Mouse (Mus musculus) CD4-positive helper T cell, adult 2 months (primary cell): Measurements from ENCODE around the gene Cdc42ep3.

Experiments
- DNase-seq: peaks from one replicate; pipeline ENCODE4 v3.0.0-alpha.2; 2012; ENCODE audit warnings: low read depth, missing footprints, low spot score

Gene Cdc42ep3

GRCm38 (mm10) chr17:79345001-79345709 lies 9.7 kb downstream of the Cdc42ep3 start:
- no peak for DNase-seq

DNA sequence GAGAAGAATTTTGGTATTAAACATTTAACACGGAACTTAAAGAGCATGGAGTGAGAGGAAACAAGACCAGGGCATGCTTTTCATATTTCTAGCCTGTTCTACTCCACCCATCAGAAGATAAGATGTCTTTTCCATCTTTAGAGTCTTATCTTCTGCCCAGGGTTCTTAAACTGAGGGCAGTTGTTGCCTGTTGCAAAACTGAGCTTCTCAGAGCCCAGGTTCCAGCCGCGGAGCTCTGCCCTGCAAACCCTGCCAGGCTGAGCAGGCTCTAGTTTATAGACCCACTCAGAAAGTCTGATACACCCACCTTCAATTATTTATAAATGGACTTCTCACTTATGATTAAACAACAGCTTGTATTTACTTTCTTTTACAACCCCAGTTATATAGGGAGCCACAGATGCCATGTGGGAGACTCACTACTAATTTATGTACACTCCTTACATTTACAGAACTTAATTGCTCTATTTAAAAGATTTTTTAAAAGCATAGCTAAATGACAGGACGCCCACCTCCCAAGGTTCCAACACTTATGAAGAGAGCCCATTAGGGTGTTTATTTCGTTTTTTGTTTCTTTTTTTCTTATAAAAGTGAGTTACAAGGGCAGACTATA lies 11.5 kb downstream of the Cdc42ep3 start:
- no peak for DNase-seq

- DNase-seq = no peak
Measured at GRCm38 (mm10) chr17:79342639-79343333, 12.1 kb downstream of the Cdc42ep3 start.

GRCm38 (mm10) chr17:79341946-79342470 lies 12.9 kb downstream of the Cdc42ep3 start:
- no peak for DNase-seq

GRCm38 (mm10) chr17:79337494-79337893 lies 17.4 kb downstream of the Cdc42ep3 start:
- no peak for DNase-seq

GRCm38 (mm10) chr17:79334701-79335100 lies 20.2 kb downstream of the Cdc42ep3 start:
- DNase-seq = no peak

DNA sequence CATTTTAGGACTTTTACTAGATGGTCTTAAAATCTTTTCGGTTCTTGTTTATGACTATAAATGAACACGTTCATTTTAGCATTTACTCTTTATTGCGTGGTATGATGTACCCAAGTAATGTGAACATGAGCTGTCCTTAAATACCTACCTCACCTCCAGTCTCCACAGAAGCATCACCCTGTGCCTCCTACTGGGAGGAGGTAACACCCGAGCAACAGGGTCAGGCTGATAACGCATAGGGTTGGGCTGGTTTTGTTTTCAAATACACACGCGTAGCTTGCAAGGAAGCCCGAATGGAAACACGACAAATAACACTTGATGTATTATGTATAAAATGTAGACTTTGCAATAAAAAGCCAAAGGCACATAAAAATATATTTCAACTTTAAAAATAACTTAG lies 21.2 kb downstream of the Cdc42ep3 start:
- no peak for DNase-seq

GRCm38 (mm10) chr17:79332864-79333263 lies 22.0 kb downstream of the Cdc42ep3 start:
- DNase-seq = no peak

- no peak for DNase-seq
Measured at GRCm38 (mm10) chr17:79330397-79330796, 24.5 kb downstream of the Cdc42ep3 start.

GRCm38 (mm10) chr17:79326868-79327376 lies 28.0 kb downstream of the Cdc42ep3 start:
- no peak for DNase-seq

GRCm38 (mm10) chr17:79317085-79317751 lies 37.7 kb downstream of the Cdc42ep3 start:
- no peak for DNase-seq

GRCm38 (mm10) chr17:79315415-79316094 lies 39.3 kb downstream of the Cdc42ep3 start:
- DNase-seq = no peak

GRCm38 (mm10) chr17:79310465-79310864 lies 44.4 kb downstream of the Cdc42ep3 start:
- no peak for DNase-seq

- no peak for DNase-seq
Measured at GRCm38 (mm10) chr17:79309506-79309905, 45.4 kb downstream of the Cdc42ep3 start.

GRCm38 (mm10) chr17:79305644-79306043 lies 49.2 kb downstream of the Cdc42ep3 start:
- DNase-seq = no peak

GRCm38 (mm10) chr17:79303744-79304497 lies 51.0 kb downstream of the Cdc42ep3 start:
- no peak for DNase-seq

DNA sequence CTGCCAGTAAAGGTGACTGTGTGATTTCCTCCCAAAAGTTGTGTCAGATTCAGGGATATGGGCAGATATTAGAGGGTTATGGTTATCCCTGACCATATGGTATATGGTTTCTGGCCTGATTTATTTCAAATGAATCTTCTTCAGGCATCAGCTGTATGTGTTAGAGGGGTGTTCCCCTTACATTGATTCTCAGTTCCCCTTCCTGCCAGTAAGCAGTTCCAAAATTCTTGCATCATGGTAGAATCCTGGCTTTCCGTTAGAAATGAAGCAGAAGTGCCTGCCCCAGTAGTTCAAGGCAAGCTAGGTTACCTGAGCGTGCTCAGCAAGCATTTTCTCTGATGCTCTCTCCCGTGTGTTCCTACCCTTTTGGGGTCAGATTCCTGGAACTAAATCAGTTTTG lies 51.7 kb downstream of the Cdc42ep3 start:
- no peak for DNase-seq

DNA sequence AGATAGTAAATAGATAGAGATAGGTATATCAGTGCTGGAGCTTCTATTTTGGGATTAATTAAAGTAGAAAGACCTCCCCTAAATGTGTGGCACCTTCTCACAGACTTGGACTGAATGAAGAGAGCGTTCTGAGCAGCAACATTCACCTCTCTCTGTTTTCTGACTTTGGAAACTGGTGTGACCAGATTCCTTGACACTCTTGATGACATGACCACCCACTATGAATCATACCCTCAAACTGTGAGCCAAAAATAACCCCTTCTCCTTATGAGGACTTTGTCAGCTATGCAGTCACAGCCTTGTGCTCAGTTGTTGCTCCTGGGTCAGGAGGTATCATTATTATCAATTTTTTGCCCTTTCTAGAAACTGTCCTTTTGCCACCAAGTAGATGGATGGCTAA lies 55.0 kb downstream of the Cdc42ep3 start:
- no peak for DNase-seq

- DNase-seq = peak; percentile 6
Measured at GRCm38 (mm10) chr17:79298968-79299367, 55.9 kb downstream of the Cdc42ep3 start.

- no peak for DNase-seq
Measured at GRCm38 (mm10) chr17:79295926-79296325, 59.0 kb downstream of the Cdc42ep3 start.
